Mouse (Mus musculus): ENCODE results near the gene Gm28048.

The Gm28048 gene

GRCm38 (mm10) chr11:22860335-22861227, 121.3 kb downstream of the Gm28048 start, which contains the start of gene B3gnt2:
Gene B3gnt2, minus strand, starts transcription at chr11:22860961.
- peak; percentile 74 for DNase-seq (ENCODE audit: low read depth, low spot score)

- peak; percentile 90 for DNase-seq (ENCODE audit: low read depth, low spot score)
These were observed 122.1 kb downstream of the Gm28048 start for GRCm38 (mm10) chr11:22859633-22860334.

GRCm38 (mm10) chr11:22859301-22859632, 122.6 kb downstream of the Gm28048 start:
- no peak for DNase-seq (ENCODE audit: low read depth, low spot score)

- peak; percentile 71 for DNase-seq (ENCODE audit: low read depth, low spot score)
These were observed 123.2 kb downstream of the Gm28048 start for GRCm38 (mm10) chr11:22858441-22859300.

- peak; percentile 61 for DNase-seq (ENCODE audit: low read depth, low spot score)
These were observed 124.0 kb downstream of the Gm28048 start for GRCm38 (mm10) chr11:22857705-22858440.

DNA sequence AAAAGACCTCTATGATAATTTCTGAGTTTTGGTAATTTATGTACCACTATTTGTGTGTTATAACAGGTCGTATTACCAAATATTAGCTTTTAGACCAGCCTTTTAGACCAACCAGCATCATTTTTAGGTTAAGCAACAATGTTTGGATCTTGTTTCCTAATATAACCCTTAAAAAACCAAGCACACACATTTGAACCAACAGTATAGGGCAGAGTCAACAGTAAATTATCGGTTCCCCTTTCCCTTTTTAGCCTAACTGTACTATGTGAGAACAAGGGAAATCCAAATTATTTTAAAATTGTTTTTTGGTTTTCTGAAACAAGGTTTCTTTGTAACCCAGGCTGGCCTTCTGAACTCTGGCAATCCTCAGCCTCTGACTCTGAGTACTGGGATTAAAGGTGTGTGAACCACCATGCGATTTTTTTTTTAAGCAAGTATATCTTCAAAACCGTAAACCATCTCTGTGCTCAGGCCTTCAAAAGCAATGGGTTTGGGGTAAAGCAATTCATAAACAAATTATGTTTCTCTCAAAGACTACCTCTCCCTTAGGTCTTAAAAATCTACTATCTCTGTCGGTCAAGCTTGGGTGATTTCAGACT, 124.7 kb downstream of the Gm28048 start:
- DNase-seq (ENCODE audit: low read depth, low spot score): no peak

- DNase-seq (ENCODE audit: low read depth, low spot score): no peak
These were observed 125.4 kb downstream of the Gm28048 start for GRCm38 (mm10) chr11:22856371-22856965.

DNA sequence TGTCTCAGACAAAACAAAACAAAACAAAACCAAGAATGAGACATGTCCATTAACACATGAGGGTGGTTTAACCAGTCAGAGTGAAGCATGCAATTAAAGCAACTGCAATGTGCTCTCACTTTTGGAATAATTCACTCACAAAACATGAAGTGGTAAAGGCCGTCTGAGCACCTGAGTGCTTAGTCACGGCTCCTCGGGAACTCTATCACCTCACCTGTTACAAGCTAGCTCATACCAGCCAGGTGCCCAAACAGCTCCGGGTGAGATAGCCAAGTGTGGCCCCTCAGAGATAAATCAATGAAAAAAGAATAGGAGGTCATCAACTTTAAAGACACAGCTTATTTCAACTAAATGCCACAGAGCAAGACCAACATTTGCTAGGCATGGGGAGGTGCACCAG, 127.3 kb downstream of the Gm28048 start:
- DNase-seq (ENCODE audit: low read depth, low spot score): no peak

GRCm38 (mm10) chr11:22853477-22854157, 128.3 kb downstream of the Gm28048 start:
- DNase-seq (ENCODE audit: low read depth, low spot score): no peak

- DNase-seq (ENCODE audit: low read depth, low spot score): peak; percentile 75
These were observed 129.4 kb downstream of the Gm28048 start for GRCm38 (mm10) chr11:22852510-22852909.

DNA sequence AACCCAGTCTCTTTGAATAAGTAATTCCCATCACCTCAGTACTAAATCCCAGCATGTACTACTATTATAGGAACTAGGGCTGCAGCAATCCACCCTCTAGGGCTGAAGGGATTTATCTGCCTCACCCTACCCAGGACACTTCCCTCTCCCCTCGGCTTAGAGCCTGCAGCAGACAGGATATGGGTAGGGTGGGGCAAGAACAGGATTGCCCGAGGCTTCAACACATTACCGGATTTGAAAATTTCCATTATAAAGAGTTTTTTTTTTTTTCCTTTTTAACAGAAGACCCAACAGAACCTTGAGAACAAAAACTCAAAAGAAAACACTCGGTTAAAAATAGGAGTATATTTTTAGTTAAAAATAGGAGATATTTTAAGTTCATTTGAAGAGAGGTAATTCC, 130.5 kb downstream of the Gm28048 start:
- peak; percentile 65 for DNase-seq (ENCODE audit: low read depth, low spot score)

- DNase-seq (ENCODE audit: low read depth, low spot score): no peak
These were observed 131.8 kb downstream of the Gm28048 start for GRCm38 (mm10) chr11:22850077-22850476.

DNA sequence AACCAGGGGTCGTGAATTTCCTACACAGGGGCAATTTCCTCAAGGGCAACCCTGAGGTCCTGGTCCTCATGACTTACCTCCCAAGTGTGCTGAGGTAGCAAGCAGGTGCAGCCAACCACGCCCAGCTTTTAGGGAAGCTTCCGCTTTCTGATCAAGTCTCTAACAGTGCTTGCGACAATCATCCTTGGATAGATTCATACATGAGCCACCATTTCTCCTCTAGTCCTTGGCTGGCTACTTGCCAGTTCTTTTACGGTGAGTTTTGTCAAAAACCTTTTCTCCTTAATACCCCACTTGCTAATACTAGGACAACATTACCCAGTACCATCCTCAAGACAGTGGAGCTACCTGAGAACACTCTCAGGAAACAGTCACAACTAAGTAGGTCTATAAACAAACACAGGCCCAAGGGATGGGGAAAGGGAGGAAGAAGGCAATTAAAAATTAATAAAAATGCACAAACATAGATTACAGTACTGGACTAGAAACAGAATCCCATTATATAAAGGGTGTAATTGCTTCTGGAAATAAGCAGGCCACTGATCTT, 133.2 kb downstream of the Gm28048 start:
- peak; percentile 60 for DNase-seq (ENCODE audit: low read depth, low spot score)

- DNase-seq (ENCODE audit: low read depth, low spot score): no peak
These were observed 133.9 kb downstream of the Gm28048 start for GRCm38 (mm10) chr11:22847732-22848648.

DNA sequence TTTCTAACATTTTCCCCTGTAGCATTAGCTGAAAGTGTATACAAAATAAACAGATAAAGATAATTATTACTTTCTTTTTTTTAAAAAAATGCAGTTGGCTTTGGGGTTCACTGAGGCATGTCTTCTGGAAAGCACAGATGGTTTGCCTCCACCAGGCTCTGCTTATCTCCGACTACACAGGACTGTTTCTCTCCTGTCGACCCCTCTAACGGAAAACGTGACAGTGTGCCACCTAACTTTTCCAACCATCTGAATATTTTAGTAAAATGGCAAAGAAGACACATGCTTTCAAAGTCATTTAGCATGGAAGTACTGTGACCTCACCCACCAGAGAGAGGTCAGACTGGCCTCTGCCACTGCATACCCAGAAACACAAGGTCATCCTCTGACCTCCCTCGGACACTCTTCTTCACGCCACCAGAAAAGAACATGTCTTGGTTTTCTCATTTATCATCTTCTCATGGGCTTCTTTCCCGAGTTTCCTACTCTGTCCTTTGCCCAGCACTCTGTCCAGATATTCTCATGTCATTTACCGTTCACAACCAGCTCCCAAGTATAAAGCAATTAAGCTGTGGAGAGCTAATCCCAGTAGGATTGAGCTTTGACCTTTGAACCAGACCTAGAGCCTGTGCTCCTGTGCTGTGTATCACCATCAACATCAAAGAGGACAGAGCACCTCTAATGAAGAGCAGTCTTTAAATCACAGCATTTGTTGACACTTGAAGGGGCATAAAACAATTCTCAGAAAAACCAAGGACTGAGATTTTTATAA, 134.7 kb downstream of the Gm28048 start:
- no peak for DNase-seq (ENCODE audit: low read depth, low spot score)

DNA sequence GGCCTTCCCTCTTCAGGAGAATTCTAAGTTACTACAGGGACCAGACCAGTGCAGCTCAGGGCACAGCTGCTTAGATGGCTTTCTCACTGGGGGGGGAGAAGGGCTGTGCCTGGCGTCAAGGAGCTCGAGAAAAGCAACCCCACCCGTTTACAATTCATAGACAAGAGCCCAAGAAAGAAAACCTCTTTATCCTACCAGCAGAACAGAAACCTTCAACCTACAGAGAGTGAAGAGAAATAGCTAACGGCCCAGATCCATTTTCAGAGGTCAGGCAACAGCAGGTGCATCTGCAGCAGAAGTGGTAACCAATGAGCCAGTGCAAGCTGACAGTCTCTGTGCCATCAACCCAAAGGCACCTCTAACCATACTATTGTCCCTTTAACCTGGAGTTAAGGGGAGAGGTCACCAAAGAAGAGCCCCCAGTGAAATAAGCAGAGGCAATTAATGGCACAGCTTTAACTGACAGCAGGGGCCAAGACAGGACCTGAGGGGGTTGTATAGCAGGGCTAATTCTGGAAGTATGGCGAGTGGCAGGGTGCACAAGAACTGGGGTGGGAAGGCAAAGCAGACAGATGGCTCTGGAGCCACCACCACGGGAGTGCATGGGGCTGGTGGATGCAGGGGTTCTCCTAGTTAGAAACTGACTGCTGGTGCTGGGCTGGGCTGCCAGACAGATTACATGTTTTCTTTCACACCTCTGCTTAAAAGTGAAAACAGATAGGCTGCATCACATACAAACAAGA, 135.6 kb downstream of the Gm28048 start:
- no peak for DNase-seq (ENCODE audit: low read depth, low spot score)
